Mouse (Mus musculus) embryonic fibroblast, embryonic 13.5 days (primary cell): Measurements from ENCODE around the gene Plk3.

Experiments used
- CTCF ChIP-seq: IDR thresholded peaks from 2 replicates; pipeline ENCODE4 v1.5.1; 2011; ENCODE audit warnings: mild to moderate bottlenecking, control low read depth, low read length, moderate library complexity, borderline replicate concordance; ENCODE audit not compliant: insufficient read depth
- POLR2A ChIP-seq: IDR thresholded peaks from 2 replicates; pipeline ENCODE4 v1.6.1; 2011; ENCODE audit warnings: low read depth, mild to moderate bottlenecking, control low read depth, low read length, moderate library complexity

GRCm38 (mm10) chr4:117095551-117096452 lies 38.0 kb downstream of the Plk3 start, which contains the start of gene Ptch2:
- no peak for TF ChIP-seq POLR2A
- TF ChIP-seq CTCF = no peak
